Mouse (Mus musculus): ENCODE measurements around the gene Gas6. TPM values are rescaled to one million over a fixed set of nuclear protein-coding genes. Genes with fewer than 3 reads are reported as not detected.

Gas6 gene
- polyA plus RNA-seq, 1 experiment from 2014 or later = 34.7 TPM

DNA sequence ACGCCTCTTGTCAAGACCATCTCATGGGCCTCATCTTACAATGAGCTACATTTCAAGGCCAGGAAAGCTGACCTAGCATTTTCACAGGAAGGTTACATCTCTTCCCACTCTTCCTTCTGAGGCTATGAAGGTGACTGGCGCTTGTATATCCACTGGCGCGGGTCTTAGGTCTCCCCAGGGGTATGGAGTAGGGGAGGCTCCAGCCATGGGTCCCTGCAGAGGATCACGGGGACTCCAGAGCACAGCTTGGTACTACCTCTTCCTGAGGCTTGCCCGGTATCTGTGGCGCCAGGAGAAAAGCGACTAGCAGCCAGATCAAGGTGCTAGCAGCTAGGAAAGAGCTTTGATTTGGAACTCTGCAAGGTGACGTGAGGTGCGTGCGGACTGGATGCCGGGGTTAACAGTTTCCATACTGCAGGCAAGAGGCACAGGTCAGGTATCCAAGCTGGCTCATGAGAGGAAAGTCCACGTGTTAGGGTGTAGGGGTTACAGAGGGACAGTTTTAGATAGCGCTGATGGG, 2.7 kb downstream of the Gas6 start:
- Histone ChIP-seq H3K36me3 (replicated peaks; ENCODE audit: control insufficient read depth, insufficient read depth) (no peaks in the 10 kb centered on the region), H3K4me2 (replicated peaks) (no peak overlapping the region), H3K4me1 (replicated peaks; ENCODE audit: control insufficient read depth, insufficient read depth, low read length) (peaks cover 11% of the 10 kb centered on the region; the same call in 1 of the 2 replicates), H3K9me3 (ENCODE audit: control insufficient read depth, low read length) (no peaks in the 10 kb centered on the region), H3K27ac (no peak overlapping the region), H3K27me3 (ENCODE audit: control insufficient read depth, insufficient read depth, low read length) (peaks cover 18% of the 10 kb centered on the region), H3K4me3 (replicated peaks; ENCODE audit: low read length) (no peak overlapping the region), H3K9ac (no peak overlapping the region)
- WGBS = 92% methylated on average over 14 of the region's 14 CpGs
- no peak for DNase-seq (ENCODE audit: low spot score)
- ATAC-seq (ENCODE audit: low FRiP score) = no peak

DNA sequence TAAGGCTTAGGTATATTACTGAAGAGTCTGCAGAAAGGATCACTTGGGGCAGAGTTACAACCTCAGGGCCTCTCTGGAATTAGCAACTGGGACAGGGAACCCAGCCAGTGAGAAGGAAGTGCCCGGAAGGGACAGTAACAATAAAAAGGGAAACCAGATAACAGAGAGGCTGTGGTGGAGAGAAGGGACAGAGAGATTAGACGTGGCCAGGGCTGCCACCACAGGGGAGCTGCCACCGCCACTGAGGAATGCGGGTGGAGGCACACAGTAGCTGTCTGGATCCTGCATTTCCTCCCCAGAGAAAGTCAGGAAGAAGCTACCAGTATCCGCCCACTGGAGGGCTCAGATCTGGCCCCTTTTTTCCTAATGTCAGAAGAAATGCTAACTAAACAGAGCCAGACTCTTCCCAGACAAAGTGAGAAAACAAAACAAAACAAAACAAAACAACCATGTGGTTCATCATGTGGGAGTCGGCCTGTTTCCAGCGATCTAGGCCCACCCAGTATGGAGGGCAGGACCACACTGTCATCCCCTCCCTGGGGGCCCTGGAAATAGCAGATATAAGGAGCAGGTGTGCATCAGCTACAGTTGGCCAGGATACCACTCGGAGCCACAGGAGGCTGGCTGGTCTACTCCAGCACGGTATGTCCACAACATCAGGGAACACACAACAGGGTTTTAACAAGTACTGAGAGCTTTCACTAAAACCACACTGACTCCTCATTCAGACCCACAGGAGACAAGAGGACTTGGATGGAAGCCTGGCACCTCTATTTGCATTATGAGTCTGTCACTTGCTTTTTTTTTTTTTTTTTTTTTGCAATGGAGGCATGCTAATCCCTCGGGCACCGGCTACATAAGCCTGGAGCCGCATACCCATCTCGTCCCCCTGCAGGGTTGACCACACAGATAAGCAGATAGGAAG, 4.0 kb downstream of the Gas6 start:
- WGBS = 45% methylated on average over 13 of the region's 13 CpGs
- H3K4me1 ChIP-seq (replicated peaks; ENCODE audit: control insufficient read depth, insufficient read depth, low read length) = peaks cover 11% of the 10 kb centered on the region; the same call in 1 of the 2 replicates
- H3K9me3 ChIP-seq (ENCODE audit: control insufficient read depth, low read length) = no peaks in the 10 kb centered on the region
- peaks cover 13% of the 10 kb centered on the region for H3K27me3 ChIP-seq (ENCODE audit: control insufficient read depth, insufficient read depth, low read length)
- no peak overlapping the region for H3K4me2 ChIP-seq (replicated peaks)
- no peak overlapping the region for H3K27ac ChIP-seq
- no peaks in the 10 kb centered on the region for H3K36me3 ChIP-seq (replicated peaks; ENCODE audit: control insufficient read depth, insufficient read depth)
- H3K9ac ChIP-seq = no peak overlapping the region
- H3K4me3 ChIP-seq (replicated peaks; ENCODE audit: low read length) = no peak overlapping the region
- DNase-seq (ENCODE audit: low spot score) = no peak
- no peak for ATAC-seq (ENCODE audit: low FRiP score)

DNA sequence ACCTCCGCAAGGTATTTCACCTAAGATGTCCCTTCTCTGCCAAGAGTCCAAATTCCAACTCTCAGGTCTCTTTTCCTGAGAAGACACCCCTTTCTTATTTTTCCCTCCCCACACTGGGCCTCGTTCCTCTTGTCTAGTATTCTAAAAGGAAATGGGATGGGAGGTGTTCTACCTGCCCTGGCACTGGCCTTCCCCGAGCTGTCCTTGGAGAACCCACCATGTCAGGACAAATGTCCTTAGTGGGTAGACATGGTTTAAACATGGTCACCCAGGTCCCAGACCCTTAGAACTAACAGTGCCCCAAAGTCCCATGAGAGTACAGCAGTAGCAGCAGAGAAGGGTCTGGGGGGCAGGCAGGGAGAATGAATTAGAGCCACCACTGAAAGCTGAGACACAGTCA, 4.9 kb downstream of the Gas6 start:
- ATAC-seq (ENCODE audit: low FRiP score) = no peak
- Histone ChIP-seq H3K27me3 (ENCODE audit: control insufficient read depth, insufficient read depth, low read length) (peaks cover 5% of the 10 kb centered on the region; the same call in 1 of the 2 replicates), H3K4me3 (replicated peaks; ENCODE audit: low read length) (no peak overlapping the region), H3K4me1 (replicated peaks; ENCODE audit: control insufficient read depth, insufficient read depth, low read length) (peaks cover 11% of the 10 kb centered on the region; the same call in 1 of the 2 replicates), H3K36me3 (replicated peaks; ENCODE audit: control insufficient read depth, insufficient read depth) (no peaks in the 10 kb centered on the region), H3K27ac (no peak overlapping the region), H3K4me2 (replicated peaks) (no peak overlapping the region), H3K9ac (no peak overlapping the region), H3K9me3 (ENCODE audit: control insufficient read depth, low read length) (no peaks in the 10 kb centered on the region)
- DNase-seq (ENCODE audit: low spot score) = no peak
- 89% methylated on average over 3 of the region's 3 CpGs for WGBS

DNA sequence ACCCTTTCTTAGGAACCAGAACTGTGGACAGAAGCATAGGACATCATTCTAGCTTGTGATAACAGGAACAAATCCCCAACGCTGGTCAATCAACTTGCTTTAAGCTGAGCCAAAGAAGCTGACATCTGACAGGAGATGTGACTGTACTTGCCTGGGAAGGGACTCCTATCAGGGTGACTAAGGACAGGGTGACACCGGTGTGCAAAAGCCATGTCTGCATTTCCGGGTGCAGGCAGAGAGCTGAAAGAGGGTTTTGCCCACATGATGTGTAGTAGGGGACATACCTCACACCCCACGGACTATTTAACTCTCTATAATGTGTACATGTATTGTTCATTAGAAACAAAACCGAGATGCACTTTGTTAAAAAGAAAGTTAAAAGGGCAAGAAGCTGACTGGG, 11.1 kb downstream of the Gas6 start:
- H3K36me3 ChIP-seq (replicated peaks; ENCODE audit: control insufficient read depth, insufficient read depth) = peaks cover 4% of the 10 kb centered on the region; the same call in 1 of the 2 replicates
- no peak overlapping the region for H3K9ac ChIP-seq
- 85% methylated on average over 5 of the region's 5 CpGs for WGBS
- no peaks in the 10 kb centered on the region for H3K27me3 ChIP-seq (ENCODE audit: control insufficient read depth, insufficient read depth, low read length)
- no peak for ATAC-seq (ENCODE audit: low FRiP score)
- DNase-seq (ENCODE audit: low spot score) = no peak
- H3K4me2 ChIP-seq (replicated peaks) = no peak overlapping the region
- no peaks in the 10 kb centered on the region for H3K9me3 ChIP-seq (ENCODE audit: control insufficient read depth, low read length)
- H3K4me3 ChIP-seq (replicated peaks; ENCODE audit: low read length) = no peak overlapping the region
- no peak overlapping the region for H3K27ac ChIP-seq
- no peaks in the 10 kb centered on the region for H3K4me1 ChIP-seq (replicated peaks; ENCODE audit: control insufficient read depth, insufficient read depth, low read length)

DNA sequence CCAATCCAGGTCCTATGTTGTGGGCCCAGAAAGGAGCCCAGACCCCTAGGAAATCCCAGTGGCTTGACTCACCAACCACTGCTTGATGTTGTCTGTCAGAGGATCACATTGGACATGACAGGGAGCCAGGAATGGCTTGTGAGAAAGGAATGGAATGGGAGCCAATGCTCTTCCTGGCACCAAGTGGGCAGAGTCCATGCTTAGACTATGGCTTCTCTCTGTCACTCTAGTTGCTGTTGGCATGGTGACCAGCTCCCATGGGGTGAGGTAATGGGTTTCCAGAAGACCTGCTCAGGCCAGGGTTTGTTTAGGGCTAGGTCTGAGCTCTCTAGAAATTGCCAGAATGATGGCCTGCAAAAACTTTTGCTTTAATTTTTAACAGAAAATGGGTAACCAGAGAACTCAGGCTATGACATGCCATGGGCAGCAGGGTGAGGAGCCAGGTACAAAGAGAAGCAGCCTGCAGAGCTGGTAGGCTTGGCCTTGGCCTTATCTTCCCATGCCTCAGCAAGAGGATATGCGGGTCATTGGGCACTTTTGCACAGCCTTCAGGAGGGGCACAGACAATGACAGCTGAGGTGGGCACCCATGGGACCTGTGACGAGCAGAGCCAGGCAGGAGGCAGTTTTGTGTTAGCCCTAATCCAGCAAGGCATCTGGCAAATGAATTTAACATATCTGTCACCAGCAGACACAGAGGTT, 12.0 kb downstream of the Gas6 start:
- H3K36me3 ChIP-seq (replicated peaks; ENCODE audit: control insufficient read depth, insufficient read depth) = peaks cover 4% of the 10 kb centered on the region; the same call in 1 of the 2 replicates
- WGBS = 55% methylated on average over 2 of the region's 2 CpGs
- no peak overlapping the region for H3K4me3 ChIP-seq (replicated peaks; ENCODE audit: low read length)
- H3K4me1 ChIP-seq (replicated peaks; ENCODE audit: control insufficient read depth, insufficient read depth, low read length) = no peaks in the 10 kb centered on the region
- DNase-seq (ENCODE audit: low spot score) (no peak), ATAC-seq (ENCODE audit: low FRiP score) (no peak)
- no peak overlapping the region for H3K27ac ChIP-seq
- H3K9me3 ChIP-seq (ENCODE audit: control insufficient read depth, low read length) = no peaks in the 10 kb centered on the region
- no peaks in the 10 kb centered on the region for H3K27me3 ChIP-seq (ENCODE audit: control insufficient read depth, insufficient read depth, low read length)
- no peak overlapping the region for H3K9ac ChIP-seq
- no peak overlapping the region for H3K4me2 ChIP-seq (replicated peaks)

DNA sequence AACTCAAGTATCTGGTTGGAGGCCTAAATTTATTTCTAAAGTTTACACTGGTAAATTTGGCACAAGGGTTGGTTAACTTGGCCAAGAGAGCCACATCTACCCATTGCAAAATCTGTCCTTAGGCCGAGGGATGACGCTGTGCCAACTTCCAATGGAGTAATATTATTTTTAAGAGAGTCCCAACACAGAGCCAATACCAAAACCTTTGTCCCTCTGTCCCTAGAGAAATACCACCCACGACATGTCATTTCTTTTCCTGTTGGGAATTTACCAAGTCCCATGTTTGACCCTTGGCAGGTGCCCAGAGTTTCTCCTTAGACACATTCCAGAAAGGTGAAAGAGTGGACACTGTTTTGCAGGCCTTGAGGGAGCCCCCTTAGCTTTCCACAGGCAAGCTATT, 12.7 kb downstream of the Gas6 start:
- ATAC-seq (ENCODE audit: low FRiP score) = no peak
- Histone ChIP-seq H3K4me1 (replicated peaks; ENCODE audit: control insufficient read depth, insufficient read depth, low read length) (no peaks in the 10 kb centered on the region), H3K4me2 (replicated peaks) (no peak overlapping the region), H3K27ac (no peak overlapping the region), H3K4me3 (replicated peaks; ENCODE audit: low read length) (no peak overlapping the region), H3K36me3 (replicated peaks; ENCODE audit: control insufficient read depth, insufficient read depth) (peaks cover 4% of the 10 kb centered on the region; the same call in 1 of the 2 replicates), H3K9me3 (ENCODE audit: control insufficient read depth, low read length) (no peaks in the 10 kb centered on the region), H3K9ac (no peak overlapping the region), H3K27me3 (ENCODE audit: control insufficient read depth, insufficient read depth, low read length) (no peaks in the 10 kb centered on the region)
- 85% methylated on average over 3 of the region's 3 CpGs for WGBS
- no peak for DNase-seq (ENCODE audit: low spot score)

DNA sequence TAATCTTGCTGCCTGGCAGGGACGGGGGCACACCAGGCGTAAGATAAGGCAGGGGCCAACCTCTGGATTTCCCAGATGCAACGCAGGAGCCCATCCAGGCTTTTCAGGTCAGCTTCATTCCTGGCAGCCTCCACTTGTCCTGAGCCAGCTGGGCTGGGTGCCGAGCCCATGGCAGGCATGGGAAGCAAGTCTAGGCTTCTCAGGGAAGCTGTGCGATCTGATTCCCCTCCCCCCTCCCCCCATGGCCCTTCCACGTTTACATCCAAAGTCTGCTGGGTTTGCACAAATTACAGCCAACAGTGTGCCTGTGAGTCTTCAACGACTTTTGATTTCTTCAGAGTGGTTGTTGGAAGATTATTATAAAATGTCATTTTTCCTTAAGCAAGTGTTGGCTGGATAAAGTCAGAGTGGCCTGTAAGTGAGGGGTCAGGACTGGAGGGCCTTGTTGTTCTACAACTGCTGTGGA, 13.2 kb downstream of the Gas6 start:
- WGBS = 81% methylated on average over 7 of the region's 7 CpGs
- no peak for ATAC-seq (ENCODE audit: low FRiP score)

DNA sequence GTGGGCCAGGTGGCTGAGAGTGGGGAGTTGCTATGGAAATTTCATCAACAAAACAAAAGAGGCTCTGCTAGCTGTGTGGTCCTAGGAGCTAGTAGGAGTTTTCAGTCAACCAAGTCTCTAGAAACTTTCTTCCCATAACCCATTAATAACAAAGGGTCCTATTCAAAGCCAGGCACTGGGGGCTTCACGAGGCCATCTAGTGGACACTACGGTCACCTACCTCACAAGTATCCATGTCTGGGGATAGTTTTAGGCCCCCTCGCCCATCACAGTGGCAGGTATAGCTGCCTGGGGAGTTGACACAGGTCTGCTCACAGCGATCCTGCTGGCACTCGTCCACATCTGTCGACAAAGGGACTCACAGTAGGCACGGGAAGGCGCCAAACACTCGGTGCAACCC, 18.4 kb downstream of the Gas6 start:
- ATAC-seq (ENCODE audit: low FRiP score) = no peak
- H3K27ac ChIP-seq = no peak overlapping the region
- no peak overlapping the region for H3K4me3 ChIP-seq (replicated peaks; ENCODE audit: low read length)

More for the DNA sequence above, 13.2 kb downstream of the Gas6 start:
- no peaks in the 10 kb centered on the region for H3K4me1 ChIP-seq (replicated peaks; ENCODE audit: control insufficient read depth, insufficient read depth, low read length)
- H3K4me2 ChIP-seq (replicated peaks) = no peak overlapping the region
- H3K9ac ChIP-seq = no peak overlapping the region
- H3K36me3 ChIP-seq (replicated peaks; ENCODE audit: control insufficient read depth, insufficient read depth) = peaks cover 4% of the 10 kb centered on the region; the same call in 1 of the 2 replicates
- DNase-seq (ENCODE audit: low spot score) = no peak
- H3K4me3 ChIP-seq (replicated peaks; ENCODE audit: low read length) = no peak overlapping the region
- H3K27me3 ChIP-seq (ENCODE audit: control insufficient read depth, insufficient read depth, low read length) = no peaks in the 10 kb centered on the region
- no peak overlapping the region for H3K27ac ChIP-seq
- no peaks in the 10 kb centered on the region for H3K9me3 ChIP-seq (ENCODE audit: control insufficient read depth, low read length)

DNA sequence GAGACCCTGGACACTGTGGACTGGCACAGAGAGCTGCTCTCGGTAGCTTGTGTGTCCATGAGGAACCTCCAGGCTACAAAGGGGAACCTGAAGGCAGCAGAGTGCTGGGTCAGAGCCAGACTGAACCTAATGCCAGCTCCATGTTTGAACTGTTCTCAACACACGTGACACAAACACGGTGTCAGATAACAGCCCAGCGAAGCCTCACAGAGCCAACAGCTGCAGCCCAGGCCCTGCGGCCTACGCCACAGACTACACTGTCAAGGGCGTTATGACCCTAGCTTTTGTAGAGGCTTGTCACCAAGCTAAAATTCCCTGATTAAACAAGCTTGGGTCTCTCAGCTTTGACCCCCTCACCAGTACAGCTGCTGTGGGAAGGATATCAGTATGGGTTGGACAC, 22.0 kb downstream of the Gas6 start:
- Histone ChIP-seq H3K9ac (no peak overlapping the region), H3K4me3 (replicated peaks; ENCODE audit: low read length) (no peak overlapping the region), H3K9me3 (ENCODE audit: control insufficient read depth, low read length) (no peaks in the 10 kb centered on the region), H3K4me2 (replicated peaks) (no peak overlapping the region), H3K36me3 (replicated peaks; ENCODE audit: control insufficient read depth, insufficient read depth) (peaks cover 14% of the 10 kb centered on the region; the same call in 1 of the 2 replicates), H3K4me1 (replicated peaks; ENCODE audit: control insufficient read depth, insufficient read depth, low read length) (no peaks in the 10 kb centered on the region), H3K27me3 (ENCODE audit: control insufficient read depth, insufficient read depth, low read length) (no peaks in the 10 kb centered on the region), H3K27ac (no peak overlapping the region)
- WGBS = 86% methylated on average over 7 of the region's 7 CpGs
- ATAC-seq (ENCODE audit: low FRiP score) = no peak
- no peak for DNase-seq (ENCODE audit: low spot score)

More for the DNA sequence above, 18.4 kb downstream of the Gas6 start:
- H3K9me3 ChIP-seq (ENCODE audit: control insufficient read depth, low read length) = no peaks in the 10 kb centered on the region
- no peak overlapping the region for H3K9ac ChIP-seq
- no peak for DNase-seq (ENCODE audit: low spot score)
- 61% methylated on average over 9 of the region's 9 CpGs for WGBS
- H3K36me3 ChIP-seq (replicated peaks; ENCODE audit: control insufficient read depth, insufficient read depth) = peaks cover 6% of the 10 kb centered on the region; the same call in 1 of the 2 replicates
- no peak overlapping the region for H3K4me2 ChIP-seq (replicated peaks)
- H3K27me3 ChIP-seq (ENCODE audit: control insufficient read depth, insufficient read depth, low read length) = no peaks in the 10 kb centered on the region
- no peaks in the 10 kb centered on the region for H3K4me1 ChIP-seq (replicated peaks; ENCODE audit: control insufficient read depth, insufficient read depth, low read length)

Measured in hindbrain, embryonic 14.5 days (tissue).